Mouse (Mus musculus) lung, embryonic 16.5 days (tissue): ENCODE results near the gene Cdcp1. TPM values are rescaled to one million over a fixed set of nuclear protein-coding genes. Genes with fewer than 3 reads are reported as not detected.

Experiments used
- ATAC-seq: fragments of 200-750 bp; cut with Nextera tagmentation; 2 replicates; pipeline ENCODE4 v1.8.0; 2017; ENCODE audit warnings: low read depth, mild to moderate bottlenecking, moderate library complexity
- H3K27ac ChIP-seq: fragments of 300-500 bp; sonication (generic); 2 replicates; pipeline ENCODE4 v1.5.1; 2014; ENCODE audit warnings: mild to moderate bottlenecking, control low read depth, low read length
- H3K27me3 ChIP-seq: fragments of 300-500 bp; sonication (generic); 2 replicates; pipeline ENCODE4 v1.6.1; 2014; ENCODE audit warnings: low read depth, low read length, mixed read lengths; ENCODE audit not compliant: control insufficient read depth, insufficient read depth
- H3K36me3 ChIP-seq: fragments of 300-500 bp; sonication (generic); 2 replicates; pipeline ENCODE4 v1.6.1; 2014; ENCODE audit warnings: low read length; ENCODE audit not compliant: control insufficient read depth, insufficient read depth
- H3K4me1 ChIP-seq: fragments of 300-500 bp; sonication (generic); replicated peaks from 2 replicates; pipeline ENCODE4 v1.6.1; 2014; ENCODE audit warnings: low read length, mixed read lengths; ENCODE audit not compliant: control insufficient read depth, insufficient read depth
- H3K4me2 ChIP-seq: fragments of 300-500 bp; sonication (generic); 2 replicates; pipeline ENCODE4 v1.6.1; 2014; ENCODE audit warnings: low read depth, low read length, control low read depth
- H3K4me3 ChIP-seq: fragments of 300-500 bp; sonication (generic); 2 replicates; pipeline ENCODE4 v1.5.1; 2014; ENCODE audit warnings: mild to moderate bottlenecking, low read length, control low read depth
- H3K9ac ChIP-seq: fragments of 300-500 bp; sonication (generic); 2 replicates; pipeline ENCODE4 v1.6.1; 2014; ENCODE audit warnings: low read length, control low read depth
- H3K9me3 ChIP-seq: fragments of 300-500 bp; sonication (generic); 2 replicates; pipeline ENCODE4 v1.6.1; 2016; ENCODE audit warnings: low read length; ENCODE audit not compliant: control insufficient read depth
- WGBS: fragments of 180-500 bp; shearing (Covaris S2); extraction: QIAGEN DNeasy Blood & Tissue Kit; methylation state at CpG from one replicate; pipeline ENCODE4 v1.1.7; 2014; 5-methylcytosine and 5-hydroxymethylcytosine counted together
- polyA plus RNA-seq: library from polyadenylated mRNA; unstranded; fragments of >200 nt; fragmentation: Nextera tagmentation; extraction: Ambion mirVana; gene quantifications from 2 replicates; pipeline ENCODE4 v1.2.1, GENCODE M21; 2015

Gene Cdcp1
- polyA plus RNA-seq, 1 experiment from 2014 or later, result 12.4 TPM

GRCm38 (mm10) chr9:123123571-123124412 lies 92.0 kb downstream of the Cdcp1 start:
- H3K36me3 ChIP-seq, result peaks cover 29% of the 10 kb centered on the region
- no peaks in the 10 kb centered on the region for H3K27me3 ChIP-seq
- H3K27ac ChIP-seq, result no peak overlapping the region
- no peak overlapping the region for H3K4me2 ChIP-seq
- H3K9ac ChIP-seq, result no peak overlapping the region
- H3K4me3 ChIP-seq, result no peak overlapping the region
- ATAC-seq, result 0 out of 2 replicates have a peak, but pooled peaks have one; percentile 7
- H3K4me1 ChIP-seq, result no peaks in the 10 kb centered on the region
- no peaks in the 10 kb centered on the region for H3K9me3 ChIP-seq
- 94% methylated on average over 6 of the region's 6 CpGs for WGBS

DNA sequence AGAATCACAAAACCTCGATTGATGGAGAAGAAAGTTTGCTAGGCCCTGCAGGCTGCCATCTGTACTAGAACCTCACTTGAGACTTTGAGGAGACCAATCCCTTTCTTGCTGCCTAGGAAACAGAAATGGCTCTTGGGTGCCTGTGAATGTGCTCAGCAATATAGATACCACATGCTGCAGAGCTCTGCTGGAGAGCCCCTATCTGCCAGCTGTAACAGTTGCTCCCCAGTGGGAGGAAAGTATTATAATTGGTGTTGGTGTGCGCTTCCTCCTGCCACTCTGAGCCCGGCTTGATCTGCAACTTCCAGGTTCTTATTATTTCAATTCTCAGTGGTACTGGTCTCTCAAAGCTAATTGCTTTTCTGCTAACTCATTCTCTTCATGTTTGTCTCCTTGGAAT lies 92.8 kb downstream of the Cdcp1 start:
- H3K4me1 ChIP-seq, result no peaks in the 10 kb centered on the region
- no peak overlapping the region for H3K27ac ChIP-seq
- ATAC-seq, result no peak
- no peak overlapping the region for H3K4me3 ChIP-seq
- no peak overlapping the region for H3K9ac ChIP-seq
- H3K27me3 ChIP-seq, result no peaks in the 10 kb centered on the region
- WGBS, result 83% methylated on average over 3 of the region's 3 CpGs
- no peak overlapping the region for H3K4me2 ChIP-seq
- no peaks in the 10 kb centered on the region for H3K9me3 ChIP-seq
- H3K36me3 ChIP-seq, result peaks cover 30% of the 10 kb centered on the region

Other genes with a start within 250 kb of the Cdcp1 start
- 18.8 and 23.0 TPM in 2 replicates for gene Tmem42, start 194.7 kb downstream of the Cdcp1 start, polyA plus RNA-seq
- 0.26 and 0.60 TPM in 2 replicates for gene Tgm4, start 181.3 kb downstream of the Cdcp1 start, polyA plus RNA-seq
- gene Zdhhc3, start 102.8 kb downstream of the Cdcp1 start, polyA plus RNA-seq, result 74.6 and 76.4 TPM in 2 replicates
- 120 and 123 TPM in 2 replicates for gene Exosc7, start 102.8 kb downstream of the Cdcp1 start, polyA plus RNA-seq
- 3.1 and 5.4 TPM in 2 replicates for gene Clec3b, start 65.1 kb downstream of the Cdcp1 start, polyA plus RNA-seq
- 7.4 and 8.0 TPM in 2 replicates for gene Tmem158, start 44.7 kb upstream of the Cdcp1 start, polyA plus RNA-seq
- 819 and 831 TPM in 2 replicates for gene Lars2, start 150.9 kb upstream of the Cdcp1 start, polyA plus RNA-seq